Mouse (Mus musculus) bone marrow, adult 2 months (tissue): ENCODE data around the gene Ifna13.

Experiments used
- CTCF ChIP-seq: fragments of 200-500 bp; IDR thresholded peaks from 2 replicates; pipeline ENCODE4 v1.5.1; 2011; ENCODE audit warnings: low read length, control low read depth; ENCODE audit not compliant: control insufficient read depth, insufficient read depth
- POLR2A ChIP-seq: fragments of 200-500 bp; IDR thresholded peaks from 2 replicates; pipeline ENCODE4 v1.6.1; 2011; ENCODE audit warnings: low read depth, mild to moderate bottlenecking, control low read depth, low read length, borderline replicate concordance; ENCODE audit not compliant: control insufficient read depth

DNA sequence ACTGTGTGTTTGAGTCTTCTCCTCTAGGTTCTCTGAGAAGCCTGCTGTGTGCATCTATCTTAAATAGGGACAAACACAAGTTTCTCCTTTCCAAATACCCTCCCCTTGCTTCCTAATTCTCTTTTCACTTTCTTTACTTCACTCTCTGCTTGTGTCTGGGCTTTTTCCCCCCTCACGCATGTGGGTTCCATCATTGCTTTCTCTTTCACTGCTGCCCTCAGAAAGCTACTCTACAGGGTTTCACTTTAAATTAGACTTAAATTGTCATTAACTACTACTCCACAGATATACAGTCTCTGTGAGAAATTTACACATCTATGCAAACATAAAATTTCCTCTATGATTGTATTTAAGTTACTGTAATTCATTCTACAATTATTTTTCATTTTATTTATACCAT, 39.6 kb upstream of the Ifna13 start, which contains the start of gene Ifna2:
- TF ChIP-seq CTCF (no peak), POLR2A (no peak)
